Comparison of ENCODE assay signal across 15 mouse cellular contexts in the genomic region with DNA sequence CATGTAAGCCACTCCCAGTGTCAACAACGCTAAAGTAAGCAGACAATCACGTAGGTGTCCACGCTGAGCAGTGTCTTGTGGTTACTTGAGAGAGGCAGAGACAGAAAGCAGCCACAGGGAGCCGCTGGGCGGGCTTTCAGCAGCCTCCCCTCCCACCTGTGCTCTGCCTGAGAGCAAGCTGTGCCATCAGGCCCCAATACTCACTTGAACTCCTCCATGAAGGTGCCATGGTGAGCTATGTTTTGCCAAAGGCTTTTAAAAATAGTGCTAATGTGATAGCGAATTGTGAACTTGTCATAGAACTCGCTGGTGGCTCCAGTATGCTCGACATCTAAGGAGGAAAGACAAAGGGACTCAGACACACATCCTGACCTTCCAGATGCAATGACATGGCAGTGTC.
"Had no signal": no experiment of that assay in that cellular context is flagged by ENCODE, and none has a peak within 500 bp of the region (broad histone marks: within the 10 kb centered on the region; RNA-seq: fewer than 3 reads in every experiment).

No protein-coding gene starts in this region.

- H3K27me3 ChIP-seq: limb, embryonic 15.5 days; liver, embryonic 12.5 days; neural tube, embryonic 15.5 days had no signal

- H3K9ac ChIP-seq: limb, embryonic 15.5 days; liver, embryonic 12.5 days; lung, embryonic 14.5 days; neural tube, embryonic 15.5 days had no signal

- H3K4me1 ChIP-seq: neural tube, embryonic 15.5 days had no signal

- ATAC-seq: liver, embryonic 12.5 days had no signal

- H3K4me2 ChIP-seq: limb, embryonic 15.5 days; liver, embryonic 12.5 days; lung, embryonic 14.5 days; neural tube, embryonic 15.5 days had no signal

- H3K27ac ChIP-seq: limb, embryonic 15.5 days; liver, embryonic 12.5 days; midbrain, embryonic 10.5 days; neural tube, embryonic 15.5 days had no signal

- H3K4me3 ChIP-seq: left cerebral cortex, adult 2 months; limb, embryonic 15.5 days; liver, embryonic 12.5 days; midbrain, embryonic 10.5 days; myocyte; neural tube, embryonic 15.5 days had no signal

- H3K9me3 ChIP-seq: limb, embryonic 15.5 days; liver, embryonic 12.5 days; midbrain, embryonic 10.5 days; neural tube, embryonic 15.5 days had no signal

- DNase-seq: kidney, postnatal 10 days; kidney, postnatal 4 days; lung, embryonic 14.5 days; lung, postnatal 10 days; lung, postnatal 4 days; midbrain, embryonic 14.5 days; right cerebral cortex, adult 18-20 months; right cerebral cortex, postnatal 25 days; thymus, postnatal 36 days had no signal
